Mouse (Mus musculus) B cell, adult 2 months (primary cell): Measurements from ENCODE around the gene Nmb.
"Not testable (repeated sequence)": the region's sequence is repeated elsewhere in the genome, so short reads cannot be mapped to it uniquely, and the experiment has no call there.

Source experiments
- DNase-seq, 2 experiments: peaks; one replicate each; pipeline ENCODE4 v3.0.0; 2022

Nmb gene

GRCm38 (mm10) chr7:80904921-80905515 lies at the start of gene Nmb:
TSS of gene Nmb (minus strand) at chr7:80905076.
- peak; percentile 42 to 48 for DNase-seq

- no peak for DNase-seq
Observed at GRCm38 (mm10) chr7:80954251-80954650, 49.4 kb upstream of the Nmb start.

GRCm38 (mm10) chr7:80952140-80952539 lies 47.3 kb upstream of the Nmb start:
- no peak for DNase-seq

GRCm38 (mm10) chr7:80951461-80951860 lies 46.6 kb upstream of the Nmb start:
- DNase-seq: no peak

GRCm38 (mm10) chr7:80947445-80948350 lies 42.8 kb upstream of the Nmb start, which contains the start of gene Sec11a:
TSS of gene Sec11a (minus strand) at chr7:80947780.
- peak; percentile 97 to 98 for DNase-seq

GRCm38 (mm10) chr7:80939808-80940207 lies 34.9 kb upstream of the Nmb start:
- no peak for DNase-seq

GRCm38 (mm10) chr7:80937304-80937666 lies 32.4 kb upstream of the Nmb start:
- not testable (repeated sequence) for DNase-seq

GRCm38 (mm10) chr7:80936617-80937303 lies 31.9 kb upstream of the Nmb start:
- not testable (repeated sequence) for DNase-seq

GRCm38 (mm10) chr7:80935834-80936233 lies 31.0 kb upstream of the Nmb start:
- DNase-seq: no peak

GRCm38 (mm10) chr7:80932777-80933176 lies 27.9 kb upstream of the Nmb start:
- DNase-seq: no peak

- DNase-seq: no peak
Observed at GRCm38 (mm10) chr7:80931618-80932207, 26.8 kb upstream of the Nmb start.

GRCm38 (mm10) chr7:80923165-80923564 lies 18.3 kb upstream of the Nmb start:
- no peak for DNase-seq

GRCm38 (mm10) chr7:80919647-80920008 lies 14.8 kb upstream of the Nmb start:
- DNase-seq: no peak

- DNase-seq: peak; percentile 58 to 64
Observed at GRCm38 (mm10) chr7:80918982-80919646, 14.2 kb upstream of the Nmb start.

GRCm38 (mm10) chr7:80917916-80918465 lies 13.1 kb upstream of the Nmb start:
- DNase-seq: no peak

- DNase-seq: no peak
Observed at GRCm38 (mm10) chr7:80912496-80912895, 7.6 kb upstream of the Nmb start.

- no peak for DNase-seq
Observed at GRCm38 (mm10) chr7:80911053-80911452, 6.2 kb upstream of the Nmb start.

- no peak for DNase-seq
Observed at GRCm38 (mm10) chr7:80903625-80904422, 1.1 kb downstream of the Nmb start.

- peak; percentile 39 to 40 for DNase-seq
Observed at GRCm38 (mm10) chr7:80901541-80902274, 3.2 kb downstream of the Nmb start.

GRCm38 (mm10) chr7:80900944-80901501 lies 3.9 kb downstream of the Nmb start, which contains the start of gene Wdr73:
TSS of gene Wdr73 (minus strand) at chr7:80901269.
- peak; percentile 90 to 92 for DNase-seq
